Mouse (Mus musculus) forebrain, embryonic 13.5 days (tissue): ENCODE measurements around the gene Fgd1. TPM values are rescaled to one million over a fixed set of nuclear protein-coding genes. Genes with fewer than 3 reads are reported as not detected.
A peak's percentile ranks its signal among the peaks of the same experiment; 100 is the strongest.

Experiments used
- ATAC-seq: fragments of 200-750 bp; cut with Nextera tagmentation; 2 replicates; pipeline ENCODE4 v1.8.0; 2017
- H3K27ac ChIP-seq: fragments of 300-500 bp; sonication (generic); 2 replicates; pipeline ENCODE4 v1.5.1; 2015; ENCODE audit warnings: inconsistent platforms, mild to moderate bottlenecking, moderate library complexity
- H3K27me3 ChIP-seq: fragments of 300-500 bp; sonication (generic); 2 replicates; pipeline ENCODE4 v1.6.1; 2015; ENCODE audit warnings: mild to moderate bottlenecking, inconsistent platforms
- H3K36me3 ChIP-seq: fragments of 300-500 bp; sonication (generic); 2 replicates; pipeline ENCODE4 v1.6.1; 2015; ENCODE audit warnings: mild to moderate bottlenecking, inconsistent platforms; ENCODE audit not compliant: poor library complexity, severe bottlenecking
- H3K4me1 ChIP-seq: fragments of 300-500 bp; sonication (generic); 2 replicates; pipeline ENCODE4 v1.6.1; 2015; ENCODE audit warnings: inconsistent platforms
- H3K4me2 ChIP-seq: fragments of 300-500 bp; sonication (generic); 2 replicates; pipeline ENCODE4 v1.6.1; 2015; ENCODE audit warnings: inconsistent platforms, mild to moderate bottlenecking, moderate library complexity
- H3K4me3 ChIP-seq: fragments of 300-500 bp; sonication (generic); 2 replicates; pipeline ENCODE4 v1.5.1; 2015; ENCODE audit warnings: mild to moderate bottlenecking, inconsistent platforms
- H3K9ac ChIP-seq: fragments of 300-500 bp; sonication (generic); 2 replicates; pipeline ENCODE4 v1.6.1; 2015; ENCODE audit warnings: mild to moderate bottlenecking, inconsistent platforms
- H3K9me3 ChIP-seq: fragments of 300-500 bp; sonication (generic); replicated peaks from 2 replicates; pipeline ENCODE4 v1.6.1; 2016; ENCODE audit warnings: inconsistent platforms
- WGBS: fragments of 180-500 bp; shearing (Covaris S2); methylation state at CpG from one replicate; pipeline ENCODE4 v1.1.7; 2015; 5-methylcytosine and 5-hydroxymethylcytosine counted together
- polyA plus RNA-seq: library from polyadenylated mRNA; unstranded; fragments of >200 nt; fragmentation: Nextera tagmentation; extraction: Ambion mirVana; gene quantifications from 2 replicates; pipeline ENCODE4 v1.2.1, GENCODE M21; 2015

Fgd1 gene
- polyA plus RNA-seq, 1 experiment from 2014 or later, result 9.2 TPM

DNA sequence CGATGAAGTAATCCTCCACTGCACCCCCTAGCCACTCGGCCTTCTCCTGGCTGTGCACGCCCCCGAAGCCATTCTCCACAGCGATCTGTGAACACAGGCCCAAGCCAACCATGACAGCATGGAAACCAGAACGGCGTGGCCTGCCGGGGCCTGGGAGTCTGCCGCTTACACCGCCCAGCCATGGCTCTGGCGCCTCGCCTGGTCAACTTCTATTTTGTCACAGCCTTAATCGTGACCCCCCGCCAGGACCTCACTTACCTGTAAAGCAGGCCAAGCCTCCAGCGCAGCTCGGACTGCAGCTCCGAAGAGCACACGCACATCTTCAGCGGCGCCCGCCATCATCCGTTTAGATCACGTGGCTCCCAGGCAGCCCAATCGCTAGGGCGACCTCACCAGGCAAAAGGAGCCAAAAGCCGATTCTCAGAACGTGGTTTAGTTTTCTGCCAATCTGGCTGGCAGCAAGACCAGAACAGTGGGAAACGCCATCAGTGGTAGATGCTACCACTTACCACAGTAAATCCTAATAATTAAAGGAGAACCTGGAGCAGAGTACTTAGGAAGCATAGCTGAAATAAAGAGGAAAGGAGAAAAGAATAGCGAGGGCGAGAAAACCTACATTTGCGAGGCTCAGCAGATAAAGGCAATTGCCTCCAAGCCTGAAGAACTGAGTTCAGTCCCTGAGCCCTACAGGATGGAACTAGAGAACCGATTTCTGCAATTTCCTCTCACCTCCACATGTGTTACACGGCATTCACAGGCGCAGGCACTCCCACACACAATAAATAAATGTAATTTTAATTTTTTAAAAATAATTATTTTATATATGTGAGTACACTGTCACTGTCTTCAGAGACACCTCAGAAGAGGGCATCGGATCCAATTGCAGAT, 50.5 kb downstream of the Fgd1 start, which contains the start of gene Tsr2:
Tsr2 (minus strand) TSS at position 373 of the 888 bp plus-strand sequence.
- Histone ChIP-seq H3K36me3 (no peaks in the 10 kb centered on the region), H3K9ac (peak within 1 kb of the TSS; percentile 68), H3K9me3 (no peaks in the 10 kb centered on the region), H3K27me3 (no peaks in the 10 kb centered on the region), H3K4me3 (peak within 1 kb of the TSS; percentile 67), H3K27ac (no peak within 1 kb of the TSS), H3K4me1 (peaks cover 8% of the 10 kb centered on the region), H3K4me2 (peak within 1 kb of the TSS; percentile 65)
- 30% methylated on average over 35 of the region's 35 CpGs for WGBS
- ATAC-seq, result peak; percentile 97

DNA sequence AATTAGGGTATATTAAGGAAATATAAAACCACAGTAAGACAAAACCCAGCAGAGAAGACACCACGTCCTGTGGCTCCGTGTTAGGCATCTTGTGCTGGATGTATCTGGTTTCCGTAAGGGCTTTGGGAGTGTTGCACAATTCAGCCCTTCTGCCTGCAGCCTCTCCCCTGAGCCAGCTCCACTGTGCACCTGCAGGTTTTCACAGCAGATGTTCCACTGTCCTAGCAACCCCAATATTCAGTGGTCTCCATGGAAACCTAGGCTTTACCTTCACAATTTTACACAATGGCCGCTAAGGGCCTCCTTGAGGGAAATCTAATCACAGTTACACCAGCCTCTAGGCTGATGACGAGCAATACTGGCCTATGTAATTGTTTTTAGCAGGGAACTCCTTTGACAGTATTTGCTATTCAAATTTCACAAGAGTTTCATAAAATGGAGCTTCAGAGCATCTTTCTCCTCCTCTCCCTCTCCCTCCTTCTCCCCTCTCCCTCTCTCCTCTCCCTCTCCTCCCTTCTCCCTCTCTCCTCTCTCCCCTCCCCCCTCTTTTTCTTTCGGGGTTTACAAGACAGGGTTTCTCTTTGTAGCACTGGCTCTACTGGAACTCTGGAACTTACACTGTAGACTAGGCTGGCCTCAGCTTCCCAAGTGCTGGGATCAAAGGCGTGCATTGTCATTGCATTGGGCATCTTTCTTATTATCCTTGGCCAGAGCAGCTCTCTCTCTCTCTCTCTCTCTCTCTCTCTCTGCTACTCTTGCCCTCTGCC, 61.5 kb downstream of the Fgd1 start:
- Histone ChIP-seq H3K9me3 (no peaks in the 10 kb centered on the region), H3K9ac (no peak overlapping the region), H3K4me3 (no peak overlapping the region), H3K27ac (peak overlapping the region; percentile 32; the same call in 1 of the 2 replicates), H3K4me1 (no peaks in the 10 kb centered on the region), H3K4me2 (no peak overlapping the region), H3K36me3 (no peaks in the 10 kb centered on the region), H3K27me3 (no peaks in the 10 kb centered on the region)
- peak; percentile 80 for ATAC-seq
- 42% methylated on average over 7 of the region's 7 CpGs for WGBS

DNA sequence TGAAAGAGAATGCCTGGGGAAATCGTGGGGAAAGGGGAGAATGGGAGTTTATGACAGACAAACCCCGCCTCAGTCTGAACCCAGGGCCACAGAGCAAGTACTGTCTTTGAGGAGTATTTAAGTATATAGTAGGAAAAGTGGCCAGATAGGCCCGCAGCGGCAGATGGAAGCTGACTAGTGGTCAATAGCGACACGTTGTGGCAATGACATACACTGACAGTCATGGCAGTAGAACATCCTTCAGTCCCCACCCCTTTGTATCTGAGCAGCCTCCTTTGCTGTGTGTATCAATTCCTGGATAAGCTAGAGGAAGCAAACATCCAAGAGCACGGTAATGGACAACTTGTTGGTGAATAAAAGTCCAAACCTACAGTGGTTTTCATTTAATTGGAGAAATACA, 70.8 kb downstream of the Fgd1 start:
- WGBS, result 11% methylated on average over 7 of the region's 7 CpGs
- peak; percentile 33; the same call in 1 of the 2 replicates for ATAC-seq
- Histone ChIP-seq H3K4me1 (no peaks in the 10 kb centered on the region), H3K9ac (no peak overlapping the region), H3K4me2 (no peak overlapping the region), H3K27ac (no peak overlapping the region), H3K9me3 (no peaks in the 10 kb centered on the region), H3K36me3 (no peaks in the 10 kb centered on the region), H3K27me3 (no peaks in the 10 kb centered on the region), H3K4me3 (no peak overlapping the region)

DNA sequence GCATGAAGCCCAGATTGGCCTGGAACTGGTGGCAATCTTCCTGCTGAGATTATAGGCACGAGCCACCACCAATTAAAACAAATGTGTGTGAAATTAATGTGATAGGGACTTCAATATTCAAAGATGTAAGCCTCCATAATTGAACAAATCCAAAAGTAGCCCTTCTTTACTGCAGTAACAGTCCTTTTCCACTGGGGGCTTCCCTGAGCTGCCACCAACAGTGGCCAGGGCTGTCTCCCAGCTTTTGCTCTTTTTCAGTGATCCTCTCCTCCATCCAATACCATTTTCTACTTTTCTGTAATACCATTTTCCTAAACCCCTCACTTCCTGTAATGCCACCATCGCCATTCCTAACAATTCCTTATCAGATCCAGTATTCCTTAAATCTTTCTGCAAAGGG, 71.5 kb downstream of the Fgd1 start:
- H3K4me2 ChIP-seq, result no peak overlapping the region
- ATAC-seq, result 0 out of 2 replicates have a peak, but pooled peaks have one; percentile 30

DNA sequence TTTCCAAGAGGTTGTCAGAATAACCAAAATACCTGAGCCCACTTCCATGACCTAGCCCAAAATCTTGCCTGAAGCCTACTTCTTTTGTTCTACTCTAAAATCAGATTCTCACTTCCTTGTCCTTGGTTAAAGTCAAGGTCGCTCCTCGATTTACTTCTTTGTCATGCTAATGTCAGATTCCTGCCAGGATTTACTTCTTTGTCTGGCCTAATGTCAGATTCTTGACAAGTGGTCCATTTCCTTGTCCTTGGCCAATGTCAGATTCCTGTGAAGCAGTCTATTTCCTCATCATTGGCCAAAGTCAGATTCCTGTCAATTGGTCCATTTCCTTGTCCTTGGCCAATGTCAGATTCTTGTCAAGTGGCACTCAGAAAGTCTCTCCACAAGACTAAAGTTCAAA, 78.0 kb downstream of the Fgd1 start:
- Histone ChIP-seq H3K27me3 (no peaks in the 10 kb centered on the region), H3K27ac (no peak overlapping the region), H3K9ac (no peak overlapping the region), H3K9me3 (no peaks in the 10 kb centered on the region), H3K4me2 (no peak overlapping the region), H3K4me1 (no peaks in the 10 kb centered on the region), H3K36me3 (no peaks in the 10 kb centered on the region), H3K4me3 (no peak overlapping the region)
- no peak for ATAC-seq
- WGBS, result 46% methylated on average over 2 of the region's 2 CpGs

More for the DNA sequence above, 71.5 kb downstream of the Fgd1 start:
- 21% methylated on average over 2 of the region's 2 CpGs for WGBS
- Histone ChIP-seq H3K36me3 (no peaks in the 10 kb centered on the region), H3K27me3 (no peaks in the 10 kb centered on the region), H3K27ac (no peak overlapping the region), H3K9me3 (no peaks in the 10 kb centered on the region), H3K9ac (no peak overlapping the region), H3K4me1 (no peaks in the 10 kb centered on the region), H3K4me3 (no peak overlapping the region)

DNA sequence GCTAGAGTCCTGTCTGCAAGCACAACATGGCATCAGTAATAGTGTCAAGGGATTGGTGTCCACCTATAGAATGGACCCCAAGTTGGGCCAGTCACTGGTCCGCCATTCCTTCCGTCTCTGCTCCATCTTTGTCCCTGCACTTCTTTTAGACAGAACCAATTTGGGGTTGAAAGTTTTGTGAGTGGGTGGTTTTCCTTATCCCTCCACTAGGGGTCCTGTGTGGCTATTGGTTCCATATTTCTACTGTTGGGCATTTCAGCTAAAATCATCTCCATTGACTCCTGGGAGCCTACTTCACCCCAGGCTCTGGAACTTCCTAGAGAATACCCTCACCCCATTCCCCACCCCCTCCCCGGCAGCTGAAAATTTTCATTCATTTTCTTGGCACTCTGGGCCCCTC, 84.5 kb downstream of the Fgd1 start:
- Histone ChIP-seq H3K4me1 (no peaks in the 10 kb centered on the region), H3K4me3 (no peak overlapping the region), H3K9ac (no peak overlapping the region), H3K4me2 (no peak overlapping the region), H3K9me3 (no peaks in the 10 kb centered on the region), H3K36me3 (no peaks in the 10 kb centered on the region), H3K27ac (no peak overlapping the region), H3K27me3 (no peaks in the 10 kb centered on the region)
- no peak for ATAC-seq
- 75% methylated on average over 3 of the region's 3 CpGs for WGBS

DNA sequence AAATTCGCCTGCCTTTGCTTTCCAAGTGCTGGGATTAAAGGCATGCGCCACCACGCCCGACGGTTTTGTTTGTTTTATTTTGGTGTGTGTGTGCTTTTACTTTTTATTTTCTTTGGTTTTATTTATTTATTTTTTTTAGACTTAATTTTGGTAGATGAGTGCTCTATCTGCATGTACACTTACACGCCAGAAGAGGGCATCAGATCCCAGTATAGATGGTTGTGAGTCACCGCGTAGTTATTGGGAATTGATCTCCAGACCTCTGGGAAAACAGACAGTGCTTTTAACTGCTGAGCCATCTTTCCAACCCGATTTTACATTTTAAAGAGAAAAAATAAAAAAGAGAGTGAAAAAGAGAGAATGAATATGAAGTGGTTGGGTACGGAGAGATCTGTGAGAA, 86.8 kb downstream of the Fgd1 start:
- 26% methylated on average over 10 of the region's 10 CpGs for WGBS
- Histone ChIP-seq H3K9me3 (no peaks in the 10 kb centered on the region), H3K27me3 (no peaks in the 10 kb centered on the region)

More for the DNA sequence above, 86.8 kb downstream of the Fgd1 start:
- ATAC-seq, result no peak
- Histone ChIP-seq H3K9ac (no peak overlapping the region), H3K4me2 (no peak overlapping the region), H3K4me3 (no peak overlapping the region), H3K27ac (no peak overlapping the region), H3K36me3 (no peaks in the 10 kb centered on the region), H3K4me1 (no peaks in the 10 kb centered on the region)

Other genes with a start within 250 kb of the Fgd1 start
- gene Maged2, start 231.8 kb upstream of the Fgd1 start, polyA plus RNA-seq, result 248 and 257 TPM in 2 replicates
- 54.7 and 62.1 TPM in 2 replicates for gene Gnl3l, start 28.8 kb upstream of the Fgd1 start, polyA plus RNA-seq
- gene Tsr2, start 50.4 kb downstream of the Fgd1 start, polyA plus RNA-seq, result 37.9 and 40.9 TPM in 2 replicates
- 12.6 and 13.1 TPM in 2 replicates for gene Wnk3, start 151.9 kb downstream of the Fgd1 start, polyA plus RNA-seq